Mouse (Mus musculus): ENCODE results near the gene Ankrd61. TPM values are rescaled to one million over a fixed set of nuclear protein-coding genes. Genes with fewer than 3 reads are reported as not detected.

The Ankrd61 gene
- polyA plus RNA-seq (2012; rRNA removed): 0.03 TPM in 1 of 2 replicates, not detected in the other

DNA sequence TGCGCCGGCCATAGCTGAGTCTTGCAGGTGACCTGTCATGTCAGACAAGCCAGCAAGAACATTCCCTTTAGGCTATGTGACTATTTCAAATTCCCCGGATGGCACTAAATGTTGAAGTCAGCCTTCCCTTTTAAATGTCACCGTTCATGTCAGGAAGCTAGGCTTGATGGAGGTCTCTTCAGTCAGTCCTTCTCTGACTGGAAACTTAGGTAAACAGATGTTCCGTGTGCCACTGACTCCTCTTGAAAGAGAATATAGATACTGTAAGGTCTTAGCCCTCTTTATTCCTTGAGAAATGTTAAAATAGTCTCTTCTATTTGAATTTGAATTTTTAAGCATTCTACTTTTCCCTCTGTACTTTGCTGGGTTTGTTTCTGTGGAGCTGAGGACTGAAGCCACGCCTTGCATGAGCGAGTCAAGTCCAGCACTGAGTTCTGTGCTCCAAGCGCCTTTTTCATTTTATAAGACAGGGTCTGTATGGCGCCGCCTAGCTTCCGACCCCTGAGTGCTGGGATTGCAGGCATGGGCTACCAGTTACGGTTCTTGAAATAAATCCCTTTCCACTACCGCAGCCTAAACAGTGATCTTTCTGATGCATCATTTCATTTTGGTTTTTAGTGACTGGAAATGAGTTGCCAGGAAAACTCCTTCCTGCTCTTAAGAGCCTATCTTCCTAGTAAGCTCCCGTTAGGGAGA lies at the start of gene Ankrd61:
Ankrd61 (minus strand) TSS at position 51 of the 696 bp plus-strand sequence.

GRCm38 (mm10) chr5:143932831-143933230 lies 35.3 kb upstream of the Ankrd61 start, which contains the start of gene Rsph10b:
Gene Rsph10b, plus strand, starts transcription at chr5:143933035.

GRCm38 (mm10) chr5:143927875-143928274 lies 30.4 kb upstream of the Ankrd61 start, which contains the start of gene Gm42421:
Gene Gm42421, plus strand, starts transcription at chr5:143928175.

GRCm38 (mm10) chr5:143909417-143910400 lies 12.2 kb upstream of the Ankrd61 start, which contains the start of the genes Aimp2 and Pms2:
Gene Aimp2, minus strand, starts transcription at chr5:143909847.
Gene Pms2, plus strand, starts transcription at chr5:143909964.

Other genes with a start within 250 kb of the Ankrd61 start
- 1.5 and 1.6 TPM in 2 replicates for gene Usp42, start 165.4 kb downstream of the Ankrd61 start, polyA plus RNA-seq (2012; rRNA removed)
- 25.5 and 25.9 TPM in 2 replicates for gene Eif2ak1, start 79.9 kb downstream of the Ankrd61 start, polyA plus RNA-seq (2012; rRNA removed)
- 25.6 and 27.3 TPM in 2 replicates for gene Aimp2, start 12.2 kb upstream of the Ankrd61 start, polyA plus RNA-seq (2012; rRNA removed)
- 3.8 and 3.9 TPM in 2 replicates for gene Pms2, start 12.3 kb upstream of the Ankrd61 start, polyA plus RNA-seq (2012; rRNA removed)
- 0.25 and 0.58 TPM in 2 replicates for gene Gm42421, start 30.5 kb upstream of the Ankrd61 start, polyA plus RNA-seq (2012; rRNA removed)
- 0.24 and 0.32 TPM in 2 replicates for gene Rsph10b, start 35.4 kb upstream of the Ankrd61 start, polyA plus RNA-seq (2012; rRNA removed)
- 16.8 and 17.8 TPM in 2 replicates for gene Ccz1, start 117.2 kb upstream of the Ankrd61 start, polyA plus RNA-seq (2012; rRNA removed)
- gene Ocm, start 129.0 kb upstream of the Ankrd61 start, polyA plus RNA-seq (2012; rRNA removed): not detected in 2 replicates
- 2.0 and 2.4 TPM in 2 replicates for gene Lmtk2, start 202.8 kb upstream of the Ankrd61 start, polyA plus RNA-seq (2012; rRNA removed)

Data from liver, embryonic 18 days (tissue).